9 mouse cellular contexts compared by ENCODE assay signal in genomic region chr8:94678582-94678981, GRCm38 (mm10). TPM values are rescaled to one million over a fixed set of nuclear protein-coding genes. Genes with fewer than 3 reads are reported as not detected.
A peak's percentile ranks its signal among the peaks of the same experiment; 100 is the strongest.
DNase-seq lines count a peak whose midpoint lies in the region; ATAC-seq and TF ChIP-seq lines count a peak whose summit lies in the region.
"Had no signal": no experiment of that assay in that cellular context is flagged by ENCODE, and none has a peak within 500 bp of the region (broad histone marks: within the 10 kb centered on the region; RNA-seq: fewer than 3 reads in every experiment).

No protein-coding gene starts in this region.

- H3K4me2 ChIP-seq in heart, embryonic 13.5 days = no peak overlapping the region
- H3K4me2 ChIP-seq in intestine, embryonic 16.5 days (ENCODE audit: low read depth, low read length) = no peak overlapping the region

- no peak for ATAC-seq in heart, embryonic 13.5 days (ENCODE audit: extremely low read depth, insufficient number of reproducible peaks, low FRiP score, low TSS enrichment)
- no peak for ATAC-seq in intestine, embryonic 16.5 days
- no peak for ATAC-seq in monocyte, adult 5-6 weeks (replicated peaks; ENCODE audit: insufficient number of reproducible peaks, low FRiP score, low TSS enrichment, poor library complexity, severe bottlenecking)

- no peak overlapping the region for H3K4me3 ChIP-seq in heart, embryonic 13.5 days
- no peak overlapping the region for H3K4me3 ChIP-seq in intestine, embryonic 16.5 days (ENCODE audit: low read length)
- H3K4me3 ChIP-seq: erythroblast, embryonic 14.5 days had no signal

- H3K9ac ChIP-seq in heart, embryonic 13.5 days = no peak overlapping the region
- H3K9ac ChIP-seq in intestine, embryonic 16.5 days (ENCODE audit: low read depth, low read length) = peak overlapping the region; percentile 21; the same call in 1 of the 2 replicates

- TF ChIP-seq POLR2A in brain, embryonic 14.5 days (IDR thresholded peaks at IDR 0.05; ENCODE audit: borderline replicate concordance, extremely low read depth, insufficient read depth, insufficient read length, poor library complexity, severe bottlenecking) = no peak

- no peaks in the 10 kb centered on the region for H3K4me1 ChIP-seq in heart, embryonic 13.5 days
- peaks cover 17% of the 10 kb centered on the region for H3K4me1 ChIP-seq in intestine, embryonic 16.5 days (ENCODE audit: control insufficient read depth, insufficient read depth, low read length)

- H3K27me3 ChIP-seq in heart, embryonic 13.5 days (replicated peaks) = no peaks in the 10 kb centered on the region
- H3K27me3 ChIP-seq in intestine, embryonic 16.5 days (replicated peaks; ENCODE audit: control insufficient read depth, insufficient read depth, low read length) = no peaks in the 10 kb centered on the region

- H3K27ac ChIP-seq in heart, embryonic 13.5 days (replicated peaks) = peak overlapping the region; percentile 33
- peak overlapping the region; percentile 38 for H3K27ac ChIP-seq in intestine, embryonic 16.5 days (ENCODE audit: low read length)

- H3K36me3 ChIP-seq in heart, embryonic 13.5 days = peaks cover 16% of the 10 kb centered on the region
- peaks cover 4% of the 10 kb centered on the region; the same call in 1 of the 2 replicates for H3K36me3 ChIP-seq in intestine, embryonic 16.5 days (ENCODE audit: control insufficient read depth, insufficient read depth, low read length)

- no peak for TF ChIP-seq CTCF in brain, embryonic 14.5 days (IDR thresholded peaks at IDR 0.05; ENCODE audit: borderline replicate concordance, extremely low read depth, insufficient read depth, insufficient read length)

- H3K9me3 ChIP-seq in heart, embryonic 13.5 days = no peaks in the 10 kb centered on the region
- H3K9me3 ChIP-seq in intestine, embryonic 16.5 days (ENCODE audit: control insufficient read depth, low read length) = no peaks in the 10 kb centered on the region

- 61% methylated on average over 9 of the region's 9 CpGs for WGBS in heart, embryonic 13.5 days
- WGBS in intestine, embryonic 16.5 days = 18% methylated on average over 9 of the region's 9 CpGs

- DNase-seq in heart, adult 11 months = no peak
- DNase-seq in brain, embryonic 14.5 days (ENCODE audit: low read depth) = peak; percentile 74
- peak; percentile 67 to 75 for DNase-seq in lung, postnatal 4 days
- DNase-seq in cerebellum, adult 9-11 months = no peak
- no peak for DNase-seq in retina, embryonic 14.5 days (ENCODE audit: low spot score)

RNA-seq across cellular contexts. Expression of gene Arl2bp, which starts 12.2 kb away (rescaled TPM):
- 131 and 135 TPM in 2 replicates for polyA plus RNA-seq in heart, embryonic 13.5 days (2015; fragmentation: Nextera tagmentation; extraction: Ambion mirVana)
- polyA plus RNA-seq in brain, embryonic 14.5 days (2012; rRNA removed) = 192 and 209 TPM in 2 replicates
- polyA plus RNA-seq in intestine, embryonic 16.5 days (2015; fragmentation: Nextera tagmentation; extraction: Ambion mirVana) = 104 and 106 TPM in 2 replicates
- total RNA-seq in monocyte, adult 5-6 weeks (2017) = 40.4 to 122 TPM (median 48.4 TPM) in 3 replicates

RNA-seq across cellular contexts. Expression of gene Pllp, which starts 17.5 kb away (rescaled TPM):
- 0.23 and 0.55 TPM in 2 replicates for polyA plus RNA-seq in heart, embryonic 13.5 days (2015; fragmentation: Nextera tagmentation; extraction: Ambion mirVana)
- 1.0 and 1.2 TPM in 2 replicates for polyA plus RNA-seq in brain, embryonic 14.5 days (2012; rRNA removed)
- polyA plus RNA-seq in intestine, embryonic 16.5 days (2015; fragmentation: Nextera tagmentation; extraction: Ambion mirVana) = 55.6 and 64.0 TPM in 2 replicates
- total RNA-seq in monocyte, adult 5-6 weeks (2017) = not detected in 3 replicates
- polyA plus RNA-seq: erythroblast, embryonic 14.5 days had no signal

Comparison
In these comparisons a context has a peak if more than half of its experiments do, and no peak if none do; other contexts are left out.
1. DNase-seq: peak in brain, embryonic 14.5 days (single experiment) and lung, postnatal 4 days (2 of 2); none in heart, adult 11 months (single experiment), cerebellum, adult 9-11 months (single experiment) and retina, embryonic 14.5 days (single experiment).
2. RNA of gene Pllp, which starts 17.5 kb away (polyA plus RNA-seq): 55.6 to 64.0 TPM in intestine, embryonic 16.5 days; 1.0 to 1.2 TPM in brain, embryonic 14.5 days and 0.23 to 0.55 TPM in heart, embryonic 13.5 days; every median in the first group is over 10 times any median in the second.